Comparison of ENCODE assay signal across 8 mouse cellular contexts in genomic region chr10:122984531-122985251, GRCm38 (mm10).
DNase-seq lines count a peak whose midpoint lies in the region; ATAC-seq and TF ChIP-seq lines count a peak whose summit lies in the region.

No protein-coding gene starts in this region.

- peak overlapping the region; percentile 100 for H3K9ac ChIP-seq in embryonic facial prominence, embryonic 13.5 days
- peak overlapping the region; percentile 97 for H3K9ac ChIP-seq in intestine, postnatal 0 days (ENCODE audit: low read depth, low read length)

- no peak for ATAC-seq in megakaryocyte, adult 5-6 weeks (ENCODE audit: poor library complexity, severe bottlenecking)
- no peak for ATAC-seq in embryonic facial prominence, embryonic 13.5 days (ENCODE audit: insufficient number of reproducible peaks, insufficient read depth, low FRiP score, low TSS enrichment, low read depth)
- ATAC-seq in intestine, postnatal 0 days, result no peak

- peak overlapping the region; percentile 99 for H3K4me3 ChIP-seq in megakaryocyte, embryonic 14.5 days (replicated peaks)
- H3K4me3 ChIP-seq in embryonic facial prominence, embryonic 13.5 days, result peak overlapping the region; percentile 92
- peak overlapping the region; percentile 94 for H3K4me3 ChIP-seq in intestine, postnatal 0 days (ENCODE audit: low read depth, low read length)
- H3K4me3 ChIP-seq in olfactory bulb, adult 2 months (ENCODE audit: insufficient read depth, low read depth, low read length), result peak overlapping the region; percentile 70

- TF ChIP-seq POLR2A in olfactory bulb, adult 2 months (IDR thresholded peaks at IDR 0.05; ENCODE audit: insufficient read depth, low read depth, low read length), result no peak

- TF ChIP-seq CTCF in intestine, postnatal 0 days (IDR thresholded peaks at IDR 0.05; ENCODE audit: low read depth), result no peak
- no peak for TF ChIP-seq CTCF in olfactory bulb, adult 2 months (IDR thresholded peaks at IDR 0.05; ENCODE audit: insufficient read depth, low read depth, low read length)

- H3K4me2 ChIP-seq in embryonic facial prominence, embryonic 13.5 days, result peak overlapping the region; percentile 65
- peak overlapping the region; percentile 79 for H3K4me2 ChIP-seq in intestine, postnatal 0 days (replicated peaks; ENCODE audit: low read depth)

- peaks cover 46% of the 10 kb centered on the region for H3K4me1 ChIP-seq in megakaryocyte, embryonic 14.5 days
- peaks cover 25% of the 10 kb centered on the region for H3K4me1 ChIP-seq in embryonic facial prominence, embryonic 13.5 days
- H3K4me1 ChIP-seq in intestine, postnatal 0 days (replicated peaks; ENCODE audit: control insufficient read depth, insufficient read depth, low read length), result no peaks in the 10 kb centered on the region
- peaks cover 4% of the 10 kb centered on the region; the same call in 1 of the 2 replicates for H3K4me1 ChIP-seq in olfactory bulb, adult 2 months (ENCODE audit: control insufficient read depth, insufficient read depth, low read length)

- DNase-seq in layer of hippocampus, adult 18-20 months (ENCODE audit: low spot score in 2 of 2), result no peak
- no peak for DNase-seq in cerebellum, adult 11 months
- no peak for DNase-seq in gastrocnemius, adult 18-20 months (ENCODE audit: low spot score)

- WGBS in embryonic facial prominence, embryonic 13.5 days, result 2% methylated on average over 10 of the region's 10 CpGs
- 1% methylated on average over 10 of the region's 10 CpGs for WGBS in intestine, postnatal 0 days
- whole genome bisulfite sequencing in olfactory bulb, adult 2 months, result 1% methylated on average over 10 of the region's 10 CpGs

- H3K36me3 ChIP-seq in megakaryocyte, embryonic 14.5 days (replicated peaks; ENCODE audit: low read length), result peaks cover 31% of the 10 kb centered on the region
- H3K36me3 ChIP-seq in embryonic facial prominence, embryonic 13.5 days, result peaks cover 24% of the 10 kb centered on the region
- H3K36me3 ChIP-seq in intestine, postnatal 0 days (ENCODE audit: control insufficient read depth, insufficient read depth), result peaks cover 4% of the 10 kb centered on the region; the same call in 1 of the 2 replicates

- H3K27me3 ChIP-seq in megakaryocyte, embryonic 14.5 days (replicated peaks), result no peaks in the 10 kb centered on the region
- H3K27me3 ChIP-seq in embryonic facial prominence, embryonic 13.5 days, result no peaks in the 10 kb centered on the region
- H3K27me3 ChIP-seq in intestine, postnatal 0 days (replicated peaks; ENCODE audit: control insufficient read depth, insufficient read depth, low read length), result no peaks in the 10 kb centered on the region

- peak overlapping the region; percentile 100 for H3K27ac ChIP-seq in embryonic facial prominence, embryonic 13.5 days
- peak overlapping the region; percentile 100 for H3K27ac ChIP-seq in intestine, postnatal 0 days (ENCODE audit: low read depth, low read length)
- H3K27ac ChIP-seq in olfactory bulb, adult 2 months (ENCODE audit: insufficient read depth, low read depth, low read length), result peak overlapping the region; percentile 92

- H3K9me3 ChIP-seq in megakaryocyte, embryonic 14.5 days, result peaks cover 4% of the 10 kb centered on the region; the same call in 1 of the 2 replicates
- no peaks in the 10 kb centered on the region for H3K9me3 ChIP-seq in embryonic facial prominence, embryonic 13.5 days
- no peaks in the 10 kb centered on the region for H3K9me3 ChIP-seq in intestine, postnatal 0 days (ENCODE audit: control insufficient read depth)
